Mouse (Mus musculus): ENCODE measurements at regions not wholly inside any gene's neighbourhood (a gene's known extent, or its start where the extent isn't known, plus 50 kb on each side); places are given as distances from the start of the nearest gene placed in this dataset.

DNA sequence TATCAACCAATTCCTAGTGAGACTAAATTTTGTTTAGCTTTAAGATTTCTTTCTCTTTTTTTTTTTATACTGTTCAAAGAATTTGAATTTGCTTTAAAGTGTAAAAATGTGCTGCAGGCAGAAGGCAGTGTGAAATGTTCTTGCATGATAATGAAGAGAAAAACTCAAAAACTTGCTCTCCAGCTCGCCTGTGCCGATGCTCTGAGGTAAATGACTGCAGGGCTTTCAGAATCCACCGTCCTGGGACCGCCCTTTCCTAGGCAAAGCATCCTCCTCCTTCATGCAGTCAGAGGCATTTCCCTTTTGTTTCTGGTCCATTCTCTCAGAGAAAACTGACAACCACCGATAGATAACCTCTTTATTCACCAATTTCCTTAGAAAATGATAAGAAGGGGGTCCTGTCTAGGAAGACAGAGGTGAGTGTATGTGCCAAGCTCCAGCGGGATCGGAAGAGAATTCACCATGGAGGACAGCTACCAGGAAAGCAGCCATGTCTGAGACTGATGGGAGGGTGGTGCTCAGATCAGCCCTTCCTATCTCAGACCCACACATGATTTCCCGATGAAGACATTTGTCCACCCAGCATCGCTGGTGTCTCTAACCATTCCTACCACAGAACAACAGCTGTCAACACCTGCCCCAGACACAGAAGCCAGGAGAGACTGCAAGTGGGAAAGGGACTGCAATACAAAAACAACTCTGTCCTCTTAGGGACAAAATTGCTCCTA is 91.5 kb downstream of the 1700020N01Rik start:
- no peak for TF ChIP-seq PAX5 (IDR thresholded peaks at IDR 0.05; ENCODE audit: low read length)
- no peak for TF ChIP-seq EP300 (IDR thresholded peaks at IDR 0.05; ENCODE audit: low read length)
- no peak for TF ChIP-seq CTCF (conservative IDR thresholded peaks at IDR 0.05 in 1 of 2, IDR thresholded peaks at IDR 0.05 in 1 of 2; ENCODE audit: low read depth in 2 of 2, low read length in 2 of 2)
- no peak for TF ChIP-seq MAFK (IDR thresholded peaks at IDR 0.05; ENCODE audit: insufficient replicate concordance, low read length)
- no peak for TF ChIP-seq POLR2A (IDR thresholded peaks at IDR 0.05; ENCODE audit: low read depth, low read length)
- no peak for TF ChIP-seq MAZ (IDR thresholded peaks at IDR 0.05; ENCODE audit: low read depth, low read length)
- TF ChIP-seq TCF12 (IDR thresholded peaks at IDR 0.05; ENCODE audit: low read depth, low read length), result no peak
- TF ChIP-seq BHLHE40 (IDR thresholded peaks at IDR 0.05; ENCODE audit: low read depth, low read length), result no peak

Data from CH12.LX (cell line).